Mouse (Mus musculus) A20 (cell line): ENCODE results near the gene Med23.
A peak's percentile ranks its signal among the peaks of the same experiment; 100 is the strongest.

Experiments used
- DNase-seq: peaks from one replicate; pipeline ENCODE4 v3.0.0-alpha.2; 2011; ENCODE audit warnings: low read depth, low spot score

Med23 gene

DNA sequence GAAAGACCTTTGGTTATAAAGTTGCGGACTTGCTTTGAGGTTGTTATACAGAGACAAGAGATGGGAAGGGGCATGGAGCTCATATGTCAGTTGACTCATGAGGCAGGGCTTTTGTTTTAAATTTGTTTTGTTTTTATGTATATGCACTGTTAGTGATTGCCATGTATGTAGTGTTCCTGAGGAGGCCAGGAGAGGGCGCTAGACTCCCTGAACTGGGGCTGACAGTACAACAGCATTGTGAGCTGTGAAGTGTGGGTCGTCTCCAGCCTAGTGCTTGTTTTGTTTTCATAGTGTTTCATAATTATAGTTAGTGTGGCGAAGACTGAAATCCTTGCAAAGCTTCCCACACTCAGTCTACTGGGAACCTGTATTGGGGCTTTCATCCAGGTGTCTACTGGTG lies 3.8 kb downstream of the Med23 start:
- DNase-seq, result peak; percentile 31

DNA sequence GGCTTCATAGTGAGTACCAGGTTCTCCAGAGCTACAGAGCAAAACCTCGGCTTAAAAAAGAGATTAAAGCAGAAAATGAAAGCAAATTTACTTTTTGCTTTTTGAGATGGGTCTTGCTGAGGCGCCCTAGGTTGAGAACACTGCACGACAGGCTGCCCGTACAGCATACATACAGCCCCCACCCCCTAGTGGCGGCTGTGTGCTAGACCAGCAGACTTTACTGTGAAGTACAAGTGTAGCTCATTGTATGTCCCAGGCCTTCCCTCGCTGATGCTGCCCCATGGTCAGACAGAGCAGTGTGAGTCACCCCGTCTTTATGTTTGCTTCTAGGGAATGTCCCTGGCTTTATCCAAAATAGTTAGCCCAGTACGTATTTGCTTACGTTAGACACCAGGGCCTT lies 16.2 kb downstream of the Med23 start:
- DNase-seq, result peak; percentile 84

- DNase-seq, result no peak
Measured at GRCm38 (mm10) chr10:24888343-24888742, 18.6 kb downstream of the Med23 start.

GRCm38 (mm10) chr10:24895927-24896326 lies 26.1 kb downstream of the Med23 start:
- DNase-seq, result peak; percentile 57

DNA sequence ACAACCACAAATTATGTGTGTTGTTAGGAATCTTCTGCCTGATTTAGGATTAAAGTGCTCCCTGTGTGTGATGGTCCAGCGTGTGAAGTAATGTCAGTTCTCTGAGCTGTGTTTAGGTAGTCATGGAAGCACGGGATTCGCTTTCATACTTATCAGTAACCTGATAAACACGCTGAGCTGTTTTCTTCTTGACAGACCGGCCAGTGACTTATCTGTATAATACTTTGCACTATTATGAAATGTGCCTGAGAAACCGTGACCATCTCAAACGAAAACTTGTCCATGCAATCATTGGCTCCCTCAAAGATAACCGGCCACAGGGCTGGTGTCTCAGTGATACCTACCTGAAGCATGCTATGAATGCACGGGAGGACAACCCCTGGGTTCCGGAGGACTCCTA lies 35.8 kb downstream of the Med23 start:
- DNase-seq, result no peak

DNA sequence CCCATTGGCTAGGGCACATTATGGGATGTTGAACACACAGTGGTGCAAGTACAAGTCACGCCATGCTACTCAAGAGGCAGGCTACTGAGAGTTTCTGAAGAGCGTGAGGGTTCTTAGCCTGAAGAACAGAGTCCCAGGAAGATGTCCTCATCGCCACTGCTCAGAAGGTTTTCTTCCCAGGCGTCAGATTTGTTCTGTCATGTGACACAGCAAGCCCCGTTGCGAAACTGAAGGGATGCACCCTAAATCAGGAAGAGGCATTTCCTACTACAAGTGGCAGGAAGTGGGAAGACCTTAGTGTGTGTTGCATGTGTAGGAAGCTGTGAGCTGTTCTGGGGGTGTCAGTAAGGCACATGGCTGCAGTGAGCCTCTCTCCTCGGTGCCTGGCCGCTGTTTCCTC lies 41.4 kb downstream of the Med23 start:
- DNase-seq, result no peak

DNA sequence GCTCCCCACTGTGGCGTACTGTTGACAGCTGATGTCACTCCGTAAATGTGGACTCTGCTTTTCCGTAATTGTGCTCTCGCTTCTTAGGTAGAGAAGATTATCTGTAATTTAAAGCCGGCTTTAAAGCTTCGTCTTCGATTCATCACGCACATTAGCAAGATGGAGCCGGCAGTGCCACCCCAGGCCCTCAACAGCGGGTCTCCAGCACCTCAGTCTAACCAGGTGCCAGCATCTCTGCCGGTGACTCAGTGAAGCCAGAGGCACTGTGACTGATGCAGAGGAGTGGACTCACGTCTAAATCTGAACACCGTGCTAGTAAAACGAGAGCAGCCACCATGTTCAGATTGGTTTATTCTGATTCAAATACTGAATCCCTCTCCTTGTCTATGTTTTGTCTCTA lies 42.8 kb downstream of the Med23 start:
- DNase-seq, result no peak

DNA sequence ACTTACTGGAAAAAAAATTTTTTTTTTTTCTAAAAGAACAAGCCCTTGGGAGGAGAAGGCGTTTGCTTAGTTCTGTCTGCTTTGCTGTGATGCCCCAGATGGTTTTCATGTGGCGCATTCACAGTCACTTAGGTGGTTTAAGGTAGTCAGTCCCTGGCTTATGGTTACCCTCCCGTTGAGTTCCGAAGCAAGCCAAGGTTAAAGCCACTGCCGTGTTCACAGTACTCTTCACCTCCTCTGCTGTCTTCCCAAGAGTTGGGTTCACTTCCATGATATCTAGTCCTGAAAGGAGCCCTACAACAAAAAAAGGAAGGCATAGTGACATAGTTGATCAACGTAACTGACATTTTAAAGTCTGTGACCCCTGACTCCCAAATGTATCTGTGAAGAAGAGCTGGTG lies 45.7 kb downstream of the Med23 start:
- DNase-seq, result no peak

- DNase-seq, result no peak
Measured at GRCm38 (mm10) chr10:24922977-24923376, 53.2 kb downstream of the Med23 start.

- no peak for DNase-seq
Measured at GRCm38 (mm10) chr10:24924296-24924695, 54.5 kb downstream of the Med23 start.

DNA sequence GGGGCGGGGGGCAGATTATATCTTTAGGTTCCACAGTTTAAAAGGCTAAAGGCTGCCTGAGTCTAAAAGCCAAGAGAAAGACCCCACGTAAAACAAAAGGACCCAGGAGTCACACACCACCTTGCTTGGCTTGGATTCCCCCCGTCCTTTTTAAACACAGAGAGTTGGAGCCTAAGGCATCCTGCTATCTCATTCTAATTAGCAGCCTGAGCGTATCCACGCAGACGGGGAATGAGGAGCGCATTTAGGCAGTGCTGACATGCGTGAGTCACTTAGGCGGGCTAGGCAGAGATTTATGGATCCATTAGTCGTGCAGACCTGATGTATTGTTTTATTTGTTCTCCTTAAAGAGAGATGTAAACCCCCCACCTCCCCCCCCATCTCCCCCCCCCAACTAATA lies 56.6 kb downstream of the Med23 start:
- no peak for DNase-seq

DNA sequence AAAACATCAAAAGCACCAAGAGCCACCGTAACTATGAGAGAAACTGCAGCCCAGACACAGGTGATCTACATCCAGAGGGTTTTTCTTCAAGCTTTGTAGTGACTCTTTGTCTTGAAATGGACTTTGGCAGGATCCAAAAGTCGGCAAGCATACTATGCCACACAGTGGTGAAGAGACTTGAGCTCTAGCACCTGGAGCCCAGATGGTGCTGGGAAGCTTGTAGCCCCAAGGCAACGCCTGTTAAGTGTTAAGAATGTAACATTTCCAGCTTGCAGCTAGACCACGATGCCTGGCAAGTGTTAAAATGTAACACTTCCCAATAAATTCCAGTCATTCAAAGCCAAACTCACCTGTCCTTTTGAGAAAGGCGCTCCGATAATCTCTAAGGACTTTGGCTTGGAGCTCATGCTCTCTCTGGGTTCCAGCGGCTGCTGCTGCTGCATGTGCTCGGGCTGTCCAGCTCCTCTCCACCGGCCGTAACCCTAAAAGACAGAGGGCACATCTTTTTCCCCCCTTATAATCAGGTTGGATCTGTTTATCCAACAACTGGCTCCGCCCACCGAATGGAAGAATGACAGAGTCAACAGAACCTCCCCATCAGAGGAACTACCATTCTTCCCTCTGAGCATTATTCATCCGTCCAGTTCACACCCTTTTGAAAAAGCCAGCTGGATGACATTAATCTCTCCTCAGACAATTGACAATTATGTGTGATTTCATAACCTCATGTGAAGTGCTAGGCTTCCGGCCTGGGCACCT lies 57.4 kb downstream of the Med23 start, which contains the start of gene Arg1:
Gene Arg1, minus strand, starts transcription at position 523 of the 759 bp plus-strand sequence.
- DNase-seq, result no peak

DNA sequence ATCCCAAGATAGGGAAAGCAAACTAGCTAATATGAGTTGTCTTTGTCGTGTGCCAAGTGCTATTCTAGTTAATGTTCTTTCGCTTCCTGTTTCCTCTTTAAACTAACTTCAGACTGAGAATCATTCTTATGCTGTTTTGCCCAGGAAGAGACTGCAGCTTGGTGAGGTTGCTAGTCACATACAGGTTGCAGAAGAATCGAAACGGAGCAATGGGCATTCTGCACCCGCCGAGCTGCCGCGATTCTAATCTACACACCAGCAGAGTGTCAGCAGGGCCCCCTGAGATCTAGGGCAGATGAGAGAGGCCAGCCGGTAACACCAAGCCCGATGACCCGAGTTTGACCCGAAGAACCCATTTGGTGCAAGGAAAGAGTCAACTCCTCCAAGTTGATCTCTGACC lies 58.3 kb downstream of the Med23 start:
- peak; percentile 61 for DNase-seq

GRCm38 (mm10) chr10:24930143-24930542 lies 60.4 kb downstream of the Med23 start:
- DNase-seq, result no peak

- no peak for DNase-seq
Measured at GRCm38 (mm10) chr10:24947871-24948270, 78.1 kb downstream of the Med23 start.

DNA sequence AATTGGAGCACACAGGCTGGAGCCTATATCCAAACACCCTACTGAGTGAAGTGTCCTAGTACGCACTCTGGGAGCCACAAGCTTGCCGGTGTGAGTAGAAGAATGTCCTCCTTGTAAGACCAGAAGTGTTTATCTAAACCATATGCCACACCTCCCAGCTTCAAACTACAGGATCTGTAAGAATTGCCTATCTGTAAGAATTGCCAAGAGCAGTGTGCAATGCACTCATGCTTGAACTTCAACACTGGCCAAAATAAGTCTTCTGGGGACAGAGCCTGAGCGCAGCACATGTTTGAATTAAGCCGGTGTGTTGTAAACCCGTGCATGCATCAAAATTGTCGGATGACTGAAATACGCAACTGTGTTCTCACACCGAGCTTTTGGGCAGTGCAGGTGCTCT lies 78.5 kb downstream of the Med23 start:
- no peak for DNase-seq

- DNase-seq, result no peak
Measured at GRCm38 (mm10) chr10:24950223-24950622, 80.4 kb downstream of the Med23 start.

GRCm38 (mm10) chr10:24951575-24951974 lies 81.8 kb downstream of the Med23 start:
- no peak for DNase-seq

DNA sequence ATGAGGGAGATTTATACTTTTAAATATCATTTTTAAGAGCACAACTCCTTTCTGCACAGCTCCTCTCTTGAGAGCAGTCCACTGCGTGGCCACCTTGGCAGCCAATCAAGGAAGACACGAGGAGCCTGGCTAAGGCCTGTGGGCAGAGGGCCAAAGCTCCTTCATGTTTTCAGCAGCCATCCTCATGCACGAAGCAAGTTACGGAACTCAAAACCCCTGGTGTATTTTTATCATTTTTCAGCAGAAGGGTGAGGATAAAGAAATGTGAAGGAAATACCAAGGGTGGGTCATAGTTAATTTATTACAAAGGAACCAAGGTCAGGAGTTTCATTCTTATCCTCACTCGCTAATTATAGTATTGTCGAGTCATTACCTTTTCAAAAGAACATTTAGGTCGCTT lies 82.8 kb downstream of the Med23 start:
- DNase-seq, result no peak

DNA sequence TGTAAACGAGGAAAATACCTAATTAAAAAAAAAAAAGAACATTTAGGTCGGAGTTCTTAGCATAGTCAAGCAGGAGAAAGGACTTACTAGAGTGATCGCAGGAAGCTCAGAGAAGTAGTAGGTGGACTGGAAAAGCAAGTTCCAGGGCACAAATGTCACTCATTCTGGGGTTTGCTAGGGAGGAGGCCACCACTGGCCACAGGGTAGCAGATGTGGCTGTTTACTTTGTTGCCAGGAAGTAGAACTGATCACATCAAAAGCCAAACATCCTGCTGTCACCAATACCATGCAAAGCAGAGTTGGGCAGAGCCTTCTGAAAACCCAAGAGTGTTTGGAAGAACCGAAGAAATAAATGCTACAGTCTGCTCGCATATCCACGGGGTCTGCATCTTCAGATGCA lies 84.1 kb downstream of the Med23 start:
- no peak for DNase-seq

DNA sequence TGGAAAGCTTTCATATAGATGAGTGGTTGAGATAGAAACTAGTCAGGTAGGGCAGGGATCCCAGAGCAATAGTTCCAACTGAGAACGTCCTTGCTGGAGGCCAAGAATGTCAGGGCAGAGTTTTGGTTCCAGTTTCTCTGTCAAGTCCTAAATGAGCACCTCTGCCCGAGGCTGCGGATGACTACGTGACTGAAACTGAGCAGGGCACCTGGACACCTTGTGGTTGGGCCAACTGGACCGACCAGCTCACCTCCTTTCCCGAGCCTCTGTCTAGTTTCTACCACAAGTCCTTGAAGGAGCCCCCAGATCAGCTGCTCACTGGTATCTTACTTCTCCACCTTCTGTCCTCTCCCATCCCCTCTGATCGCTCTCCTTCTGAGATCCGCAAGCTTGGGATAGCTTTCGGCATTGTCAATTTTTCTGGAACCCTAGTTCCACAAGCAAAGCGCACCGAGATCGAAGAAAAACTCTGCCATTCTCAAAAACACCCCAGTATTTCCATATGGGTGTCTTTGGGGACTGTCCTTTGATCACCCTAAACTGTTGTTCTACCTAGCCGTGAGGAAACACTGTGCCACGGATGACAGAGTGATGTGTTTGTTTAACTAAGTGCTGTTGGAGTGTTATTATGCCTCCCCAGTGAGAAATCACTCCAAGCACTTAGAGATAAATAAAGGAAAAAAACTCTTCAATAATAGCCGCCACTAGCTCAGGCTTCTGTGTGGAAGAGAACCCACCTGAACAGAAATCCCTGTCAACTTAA lies 88.7 kb downstream of the Med23 start:
- peak; percentile 52 for DNase-seq

DNA sequence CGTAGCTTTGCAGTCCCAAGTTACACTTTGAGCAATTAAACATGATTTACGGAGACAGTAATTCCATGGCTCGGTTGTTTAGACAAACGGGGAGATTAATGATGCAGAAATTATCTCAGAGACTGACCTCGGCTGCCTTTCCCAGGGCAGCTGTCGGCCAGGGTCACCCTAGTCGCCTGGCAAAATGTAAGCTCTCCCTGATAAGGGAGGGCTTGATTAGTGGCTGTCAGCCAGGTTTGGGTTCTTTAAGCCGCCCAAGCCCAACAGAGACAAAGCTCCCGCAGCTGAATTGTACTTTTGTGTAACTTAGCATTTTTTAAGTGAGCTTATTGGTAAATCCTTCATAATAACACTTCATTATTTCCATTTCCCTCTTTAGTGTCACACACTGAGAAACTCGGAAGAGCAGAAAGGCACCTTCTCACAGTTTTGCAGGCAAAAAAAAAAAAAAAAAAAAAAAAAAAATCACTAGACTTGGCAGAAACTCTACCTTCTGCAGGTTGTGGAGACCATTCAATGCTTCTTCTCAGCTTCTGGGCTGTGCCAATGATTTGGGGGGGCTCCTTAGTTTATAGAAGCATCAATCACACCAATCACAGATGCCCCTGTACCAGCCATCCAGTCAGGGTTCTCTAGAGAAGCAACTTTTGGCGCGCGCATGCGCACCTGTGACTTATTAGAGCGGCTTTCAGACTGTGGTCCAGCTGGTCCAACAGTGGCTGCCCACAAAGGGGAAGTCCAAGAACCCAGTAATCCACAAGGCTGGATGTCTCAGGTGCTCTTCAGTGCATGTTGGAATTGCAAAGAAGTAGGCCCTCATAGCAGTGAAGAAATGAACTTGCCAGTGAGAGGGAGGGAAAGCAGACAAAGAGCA lies 89.5 kb downstream of the Med23 start:
- DNase-seq, result peak; percentile 20
